Comparison of ENCODE assay signal across 20 mouse cellular contexts in genomic region chr8:110185538-110185937, GRCm38 (mm10). TPM values are rescaled to one million over a fixed set of nuclear protein-coding genes. Genes with fewer than 3 reads are reported as not detected.
"Had no signal": no experiment of that assay in that cellular context is flagged by ENCODE, and none has a peak within 500 bp of the region (broad histone marks: within the 10 kb centered on the region; RNA-seq: fewer than 3 reads in every experiment).

No protein-coding gene starts in this region.

- H3K9ac ChIP-seq: neural tube, embryonic 12.5 days; neural tube, embryonic 13.5 days; neural tube, embryonic 15.5 days; stomach, embryonic 15.5 days had no signal

- H3K36me3 ChIP-seq: neural tube, embryonic 12.5 days; neural tube, embryonic 13.5 days; neural tube, embryonic 15.5 days; stomach, embryonic 15.5 days had no signal

- H3K27ac ChIP-seq: neural tube, embryonic 12.5 days; neural tube, embryonic 13.5 days; neural tube, embryonic 15.5 days; stomach, embryonic 15.5 days; stomach, postnatal 0 days had no signal

- H3K9me3 ChIP-seq: neural tube, embryonic 12.5 days; neural tube, embryonic 13.5 days; neural tube, embryonic 15.5 days; stomach, embryonic 15.5 days had no signal

- H3K4me2 ChIP-seq: neural tube, embryonic 12.5 days; neural tube, embryonic 13.5 days; neural tube, embryonic 15.5 days; stomach, embryonic 15.5 days had no signal

- H3K4me3 ChIP-seq: neural tube, embryonic 12.5 days; neural tube, embryonic 13.5 days; neural tube, embryonic 15.5 days; stomach, embryonic 15.5 days had no signal

- H3K27me3 ChIP-seq: neural tube, embryonic 12.5 days; neural tube, embryonic 13.5 days; neural tube, embryonic 15.5 days had no signal

- DNase-seq: retina, postnatal 1 day; right cerebral cortex, adult 18-20 months; right cerebral cortex, postnatal 14 days; right cerebral cortex, postnatal 25 days; right cerebral cortex, postnatal 4 days; spleen, adult 18-20 months; thymus, adult 18-20 months; thymus, adult 2 months; thymus, postnatal 14 days; thymus, postnatal 25 days; thymus, postnatal 36 days; thymus, postnatal 4 days had no signal

- H3K4me1 ChIP-seq: neural tube, embryonic 12.5 days; stomach, embryonic 15.5 days had no signal

RNA-seq across cellular contexts. Expression of gene Calb2, which starts 17.5 kb away (rescaled TPM):
- total RNA-seq: neutrophil, adult 5-6 weeks had no signal
- polyA plus RNA-seq: spleen, adult 2 months; stomach, embryonic 14.5 days had no signal
